Mouse (Mus musculus) bone marrow macrophage, adult 2 months (primary cell): Measurements from ENCODE around the gene Emp3.

Experiments
- CTCF ChIP-seq: IDR thresholded peaks from 2 replicates; pipeline ENCODE4 v1.5.1; 2012; ENCODE audit warnings: low read depth, mild to moderate bottlenecking, low read length, moderate library complexity
- POLR2A ChIP-seq: IDR thresholded peaks from 2 replicates; pipeline ENCODE4 v1.6.1; 2012; ENCODE audit warnings: mild to moderate bottlenecking, low read depth, low read length, borderline replicate concordance

DNA sequence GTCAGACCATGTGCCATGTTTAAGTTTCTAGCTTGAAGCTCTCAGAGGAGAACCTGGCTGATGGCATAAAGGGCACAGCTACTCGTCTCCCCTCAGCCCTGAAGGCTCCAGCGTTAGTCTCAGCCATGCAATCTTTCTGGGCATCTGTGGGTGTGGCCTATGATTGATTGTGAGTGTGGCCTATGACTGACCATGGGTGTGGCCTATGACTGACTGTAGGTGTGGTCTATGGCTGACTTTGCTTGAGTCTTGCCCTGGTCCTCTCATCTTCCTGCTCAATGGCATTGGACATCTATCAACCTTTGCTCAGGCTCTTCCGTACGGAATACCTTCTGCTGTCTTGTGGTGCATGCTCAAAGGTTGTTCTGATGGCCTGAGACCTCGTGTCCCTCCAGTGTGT is 19.6 kb downstream of the Emp3 start:
- TF ChIP-seq CTCF: no peak
- no peak for TF ChIP-seq POLR2A
